Mouse (Mus musculus) neural tube, embryonic 11.5 days (tissue): ENCODE results near the gene Prkcg. TPM values are rescaled to one million over a fixed set of nuclear protein-coding genes. Genes with fewer than 3 reads are reported as not detected.

Experiments
- ATAC-seq: fragments of 200-750 bp; cut with Nextera tagmentation; 2 replicates; pipeline ENCODE4 v1.8.0; 2017; ENCODE audit warnings: moderate number of reproducible peaks, mild to moderate bottlenecking, moderate TSS enrichment, moderate library complexity; ENCODE audit not compliant: insufficient read depth, low FRiP score, low TSS enrichment
- DNase-seq: peaks from one replicate; pipeline ENCODE4 v3.0.0-alpha.2; 2015; ENCODE audit warnings: low spot score
- H3K27ac ChIP-seq: fragments of 300-500 bp; sonication (generic); 2 replicates; pipeline ENCODE4 v1.5.1; 2014; ENCODE audit warnings: low read depth, mild to moderate bottlenecking, low read length
- H3K27me3 ChIP-seq: fragments of 300-500 bp; sonication (generic); 2 replicates; pipeline ENCODE4 v1.6.1; 2014; ENCODE audit warnings: mild to moderate bottlenecking, low read length, mixed read lengths; ENCODE audit not compliant: control insufficient read depth, insufficient read depth
- H3K36me3 ChIP-seq: fragments of 300-500 bp; sonication (generic); 2 replicates; pipeline ENCODE4 v1.6.1; 2014; ENCODE audit warnings: mild to moderate bottlenecking, low read length, moderate library complexity, mixed read lengths; ENCODE audit not compliant: control insufficient read depth, insufficient read depth
- H3K4me1 ChIP-seq: fragments of 300-500 bp; sonication (generic); 2 replicates; pipeline ENCODE4 v1.6.1; 2014; ENCODE audit warnings: low read length, mixed read lengths; ENCODE audit not compliant: control insufficient read depth, insufficient read depth
- H3K4me2 ChIP-seq: fragments of 300-500 bp; sonication (generic); 2 replicates; pipeline ENCODE4 v1.6.1; 2014; ENCODE audit warnings: low read depth, mild to moderate bottlenecking, moderate library complexity
- H3K4me3 ChIP-seq: fragments of 300-500 bp; sonication (generic); 2 replicates; pipeline ENCODE4 v1.5.1; 2014; ENCODE audit warnings: low read depth, low read length
- H3K9ac ChIP-seq: fragments of 300-500 bp; sonication (generic); 2 replicates; pipeline ENCODE4 v1.6.1; 2014; ENCODE audit warnings: mild to moderate bottlenecking, low read length
- H3K9me3 ChIP-seq: fragments of 300-500 bp; sonication (generic); 2 replicates; pipeline ENCODE4 v1.6.1; 2016; ENCODE audit warnings: low read length; ENCODE audit not compliant: control insufficient read depth
- WGBS: fragments of 180-500 bp; shearing (Covaris S2); extraction: QIAGEN DNeasy Blood & Tissue Kit; methylation state at CpG from one replicate; pipeline ENCODE4 v1.1.7; 2014; 5-methylcytosine and 5-hydroxymethylcytosine counted together
- polyA plus RNA-seq: library from polyadenylated mRNA; unstranded; fragments of >200 nt; fragmentation: Nextera tagmentation; extraction: Ambion mirVana; gene quantifications from 2 replicates; pipeline ENCODE4 v1.2.1, GENCODE M21; 2014

Gene Prkcg
- polyA plus RNA-seq, 1 experiment from 2014 or later: 0.77 TPM

- H3K9me3 ChIP-seq: no peaks in the 10 kb centered on the region
These were observed 28.7 kb downstream of the Prkcg start for GRCm38 (mm10) chr7:3317704-3318103.

GRCm38 (mm10) chr7:3320856-3321255 lies 31.9 kb downstream of the Prkcg start:
- no peak for DNase-seq
- Histone ChIP-seq H3K9ac (no peak overlapping the region), H3K36me3 (no peaks in the 10 kb centered on the region), H3K27ac (no peak overlapping the region), H3K27me3 (no peaks in the 10 kb centered on the region), H3K4me2 (no peak overlapping the region), H3K4me1 (no peaks in the 10 kb centered on the region), H3K9me3 (no peaks in the 10 kb centered on the region), H3K4me3 (no peak overlapping the region)
- no peak for ATAC-seq
- 72% methylated on average over 3 of the region's 3 CpGs for WGBS

More at GRCm38 (mm10) chr7:3317704-3318103, 28.7 kb downstream of the Prkcg start:
- H3K4me1 ChIP-seq: no peaks in the 10 kb centered on the region
- H3K27me3 ChIP-seq: no peaks in the 10 kb centered on the region
- DNase-seq (no peak), ATAC-seq (no peak)
- H3K4me2 ChIP-seq: no peak overlapping the region
- H3K27ac ChIP-seq: no peak overlapping the region
- H3K4me3 ChIP-seq: no peak overlapping the region
- WGBS: 39% methylated on average over 4 of the region's 4 CpGs
- H3K9ac ChIP-seq: no peak overlapping the region
- no peaks in the 10 kb centered on the region for H3K36me3 ChIP-seq

DNA sequence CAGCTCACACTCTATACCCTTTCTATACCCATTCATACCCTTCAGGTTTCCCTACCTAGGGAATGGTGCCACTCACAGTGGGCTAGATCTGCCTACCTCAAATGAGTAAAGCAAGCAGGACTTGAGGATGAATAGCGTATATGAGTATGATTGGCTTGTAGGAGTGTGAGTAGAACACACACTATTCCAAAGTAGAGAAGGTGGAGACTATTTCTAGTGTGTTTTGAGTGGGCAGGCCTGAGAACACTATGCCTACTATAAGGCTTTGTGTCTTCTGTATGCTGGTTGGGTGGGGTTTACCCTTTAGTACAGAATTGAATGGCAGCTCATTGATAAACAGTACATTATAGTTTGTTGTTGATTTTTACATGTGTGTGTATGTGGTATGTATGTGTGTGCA lies 34.8 kb downstream of the Prkcg start:
- H3K9ac ChIP-seq: no peak overlapping the region
- no peak overlapping the region for H3K27ac ChIP-seq
- DNase-seq: no peak
- no peaks in the 10 kb centered on the region for H3K36me3 ChIP-seq
- 92% methylated on average over 1 of the region's 1 CpGs for WGBS
- ATAC-seq: no peak
- H3K4me3 ChIP-seq: no peak overlapping the region
- no peak overlapping the region for H3K4me2 ChIP-seq
- H3K27me3 ChIP-seq: no peaks in the 10 kb centered on the region
- H3K4me1 ChIP-seq: no peaks in the 10 kb centered on the region
- H3K9me3 ChIP-seq: no peaks in the 10 kb centered on the region

- WGBS: 86% methylated on average over 4 of the region's 4 CpGs
- no peaks in the 10 kb centered on the region for H3K9me3 ChIP-seq
- H3K36me3 ChIP-seq: no peaks in the 10 kb centered on the region
- DNase-seq (no peak), ATAC-seq (no peak)
- H3K9ac ChIP-seq: no peak overlapping the region
- H3K4me3 ChIP-seq: no peak overlapping the region
- no peaks in the 10 kb centered on the region for H3K27me3 ChIP-seq
- H3K4me2 ChIP-seq: no peak overlapping the region
- H3K27ac ChIP-seq: no peak overlapping the region
- H3K4me1 ChIP-seq: 0 out of 2 replicates have a peak, but pooled peaks cover 3% of the 10 kb centered on the region
These were observed 39.0 kb downstream of the Prkcg start for GRCm38 (mm10) chr7:3327961-3328360.

GRCm38 (mm10) chr7:3329776-3330546 lies 41.0 kb downstream of the Prkcg start:
- WGBS: 21% methylated on average over 31 of the region's 31 CpGs
- Histone ChIP-seq H3K4me2 (peak overlapping the region; percentile 28), H3K9me3 (no peaks in the 10 kb centered on the region), H3K36me3 (no peaks in the 10 kb centered on the region), H3K27me3 (no peaks in the 10 kb centered on the region), H3K27ac (no peak overlapping the region), H3K9ac (peak overlapping the region; percentile 8; the same call in 1 of the 2 replicates), H3K4me3 (no peak overlapping the region), H3K4me1 (0 out of 2 replicates have a peak, but pooled peaks cover 6% of the 10 kb centered on the region)
- peak; percentile 78 for DNase-seq
- ATAC-seq: no peak

DNA sequence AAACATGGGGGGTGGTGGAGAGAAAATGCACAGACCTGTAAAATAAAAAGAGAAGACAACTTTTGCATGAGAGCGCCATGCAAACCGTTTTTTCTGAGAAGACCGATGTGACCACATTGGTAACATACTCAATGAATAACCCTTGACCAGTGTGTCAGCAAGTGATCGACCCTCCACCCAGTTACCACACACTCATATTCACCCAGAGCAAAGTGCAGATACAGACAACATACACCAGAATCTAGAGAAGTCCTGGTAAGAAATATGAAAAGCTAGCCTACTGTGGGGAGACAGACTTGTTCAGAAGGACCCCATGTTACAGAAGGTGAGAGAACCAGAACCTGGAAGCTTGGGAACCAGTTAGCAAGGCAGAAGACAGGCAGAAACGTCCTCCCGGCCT lies 42.2 kb downstream of the Prkcg start:
- no peak for DNase-seq
- Histone ChIP-seq H3K36me3 (no peaks in the 10 kb centered on the region), H3K27me3 (no peaks in the 10 kb centered on the region), H3K4me1 (0 out of 2 replicates have a peak, but pooled peaks cover 6% of the 10 kb centered on the region), H3K9me3 (no peaks in the 10 kb centered on the region), H3K9ac (peak overlapping the region; percentile 74; the same call in 1 of the 2 replicates), H3K27ac (peak overlapping the region; percentile 87; the same call in 1 of the 2 replicates), H3K4me3 (peak overlapping the region; percentile 71), H3K4me2 (peak overlapping the region; percentile 57)
- WGBS: 49% methylated on average over 6 of the region's 6 CpGs
- ATAC-seq: peak; percentile 1

DNA sequence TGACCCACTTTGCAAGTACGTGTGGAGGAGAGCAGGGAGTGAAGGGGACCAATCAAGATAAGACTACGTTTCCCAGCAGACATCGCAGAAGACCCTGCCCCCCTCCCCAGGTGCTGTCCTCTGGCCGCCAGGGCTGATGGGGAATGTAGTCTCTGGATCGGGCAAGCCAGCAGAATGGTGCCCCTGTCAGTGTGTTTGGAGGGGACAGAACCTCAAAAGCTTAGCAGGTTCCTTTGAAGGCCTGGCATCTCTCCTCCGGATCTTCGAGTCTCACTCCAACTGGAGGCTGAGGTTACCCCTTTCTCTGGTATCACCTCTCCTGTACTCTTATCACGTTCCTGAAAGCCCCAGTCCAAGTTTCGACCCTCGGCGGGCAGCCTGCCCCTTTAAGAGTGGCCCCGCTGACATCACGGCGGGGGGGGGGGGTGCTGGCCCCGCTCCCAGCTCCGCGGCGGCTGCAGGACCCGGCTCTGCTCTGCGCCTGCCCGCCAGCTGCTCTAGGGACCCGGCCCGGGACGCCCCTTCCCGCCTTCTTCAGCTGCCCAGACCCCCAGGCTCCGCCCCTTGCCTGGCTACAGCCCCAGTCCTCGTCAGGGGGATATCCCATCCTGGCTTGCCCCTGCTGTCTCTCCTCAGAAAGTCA lies 42.7 kb downstream of the Prkcg start:
- peak overlapping the region; percentile 87 for H3K27ac ChIP-seq
- 0 out of 2 replicates have a peak, but pooled peaks cover 6% of the 10 kb centered on the region for H3K4me1 ChIP-seq
- H3K4me3 ChIP-seq: peak overlapping the region; percentile 71
- H3K36me3 ChIP-seq: no peaks in the 10 kb centered on the region
- H3K9ac ChIP-seq: peak overlapping the region; percentile 74
- H3K4me2 ChIP-seq: peak overlapping the region; percentile 57
- H3K27me3 ChIP-seq: no peaks in the 10 kb centered on the region
- no peaks in the 10 kb centered on the region for H3K9me3 ChIP-seq
- WGBS: under 1% methylated on average over 26 of the region's 27 CpGs
- DNase-seq (peak; percentile 91), ATAC-seq (peak; percentile 92)

- ATAC-seq (no peak), DNase-seq (no peak)
- Histone ChIP-seq H3K36me3 (no peaks in the 10 kb centered on the region), H3K4me2 (peak overlapping the region; percentile 57), H3K4me3 (peak overlapping the region; percentile 71), H3K9ac (peak overlapping the region; percentile 74), H3K4me1 (0 out of 2 replicates have a peak, but pooled peaks cover 6% of the 10 kb centered on the region), H3K27ac (peak overlapping the region; percentile 87), H3K27me3 (no peaks in the 10 kb centered on the region), H3K9me3 (no peaks in the 10 kb centered on the region)
- 2% methylated on average over 4 of the region's 4 CpGs for WGBS
These were observed 43.2 kb downstream of the Prkcg start for GRCm38 (mm10) chr7:3332224-3332615.
